Mouse (Mus musculus) left cerebral cortex, postnatal 4 days (tissue): Measurements from ENCODE around the gene Rad9a. TPM values are rescaled to one million over a fixed set of nuclear protein-coding genes. Genes with fewer than 3 reads are reported as not detected.

ENCODE experiments used
- DNase-seq: peaks from one replicate; pipeline ENCODE4 v3.0.0-alpha.2; 2022
- intact Hi-C: fragments of 180-260 bp; cut with DNase I; formaldehyde crosslinking; loops from one replicate; pipeline ENCODE4 v1.15.1; 2025
- microRNA-seq: library from miRNA; unstranded; fragments of <30 nt; microRNA quantifications from one replicate; pipeline ENCODE4 v1.2.0, GENCODE M21; 2022
- total RNA-seq, 2 experiments: library from RNA; stranded (reverse); gene quantifications; 2 replicates each; pipeline ENCODE4 v1.2.3; 2021

Gene Rad9a
- total RNA-seq, 2 experiments from 2014 or later = 9.8 to 10.6 TPM

GRCm38 (mm10) chr19:4149283-4149682 lies 52.2 kb downstream of the Rad9a start:
- intact Hi-C loops = no loop called here
- no peak for DNase-seq

GRCm38 (mm10) chr19:4148819-4149218 lies 52.6 kb downstream of the Rad9a start:
- intact Hi-C loops = no loop called here

GRCm38 (mm10) chr19:4148491-4148806 lies 53.0 kb downstream of the Rad9a start, which contains the start of gene Coro1b:
Gene Coro1b (plus strand): TSS chr19:4148619.
- DNase-seq = peak; percentile 96

More at GRCm38 (mm10) chr19:4148819-4149218, 52.6 kb downstream of the Rad9a start:
- DNase-seq = no peak

GRCm38 (mm10) chr19:4147782-4148490 lies 53.5 kb downstream of the Rad9a start:
- intact Hi-C loops = no loop called here
- no peak for DNase-seq

More at GRCm38 (mm10) chr19:4148491-4148806, 53.0 kb downstream of the Rad9a start, which contains the start of gene Coro1b:
- intact Hi-C loops = no loop called here

- intact Hi-C loops = no loop called here
- DNase-seq = no peak
Observed at GRCm38 (mm10) chr19:4147022-4147405, 54.4 kb downstream of the Rad9a start.

- intact Hi-C loops = no loop called here
- no peak for DNase-seq
Observed at GRCm38 (mm10) chr19:4146366-4147021, 55.0 kb downstream of the Rad9a start.

GRCm38 (mm10) chr19:4145936-4146335 lies 55.5 kb downstream of the Rad9a start:
- intact Hi-C loops = no loop called here
- DNase-seq = no peak

Small RNA genes lying within 50 kb of the gene (microRNA-seq; reads per million reads assigned to microRNA genes)
- gene Gm26115 = not detected

Other genes starting within 250 kb of the Rad9a start
- gene Aldh3b3, start 243.0 kb downstream of the Rad9a start, total RNA-seq = not detected
- under 1 TPM; 0.40 to 0.64 TPM for gene Aldh3b2, start 229.3 kb downstream of the Rad9a start, total RNA-seq
- 1 to 10 TPM; 1.4 to 1.6 TPM for gene Acy3, start 215.1 kb downstream of the Rad9a start, total RNA-seq
- gene Tbx10, start 208.9 kb downstream of the Rad9a start, total RNA-seq = not detected
- 10 to 100 TPM; 14.6 to 14.8 TPM for gene Nudt8, start 201.1 kb downstream of the Rad9a start, total RNA-seq
- gene Gm49405, start 201.0 kb downstream of the Rad9a start, total RNA-seq = 1 to 10 TPM; 4.1 to 4.8 TPM
- gene Doc2g, start 198.3 kb downstream of the Rad9a start, total RNA-seq = 1 to 10 TPM; 8.3 to 9.4 TPM
- gene Ndufv1, start 188.9 kb downstream of the Rad9a start, total RNA-seq = 100 to 1,000 TPM; 185 to 196 TPM
- gene Gstp1, start 163.7 kb downstream of the Rad9a start, total RNA-seq = 100 to 1,000 TPM; 288 to 297 TPM
- gene Gstp2, start 155.6 kb downstream of the Rad9a start, total RNA-seq = 10 to 100 TPM; 27.2 to 31.6 TPM
- not detected for gene Gstp3, start 142.1 kb downstream of the Rad9a start, total RNA-seq
- gene Cabp2, start 120.1 kb downstream of the Rad9a start, total RNA-seq = not detected
- gene Cdk2ap2, start 104.5 kb downstream of the Rad9a start, total RNA-seq = 10 to 100 TPM; 27.5 to 28.3 TPM
- gene Pitpnm1, start 101.7 kb downstream of the Rad9a start, total RNA-seq = 100 to 1,000 TPM; 185 to 187 TPM
- 10 to 100 TPM; 54.8 to 64.8 TPM for gene Aip, start 75.8 kb downstream of the Rad9a start, total RNA-seq
- not detected for gene Gpr152, start 61.9 kb downstream of the Rad9a start, total RNA-seq
- not detected for gene Cabp4, start 57.6 kb downstream of the Rad9a start, total RNA-seq
- 100 to 1,000 TPM in 1 of 2 experiments, 10 to 100 TPM in 1; 92.6 to 107 TPM for gene Coro1b, start 53.0 kb downstream of the Rad9a start, total RNA-seq
- 1 to 10 TPM; 1.2 to 1.6 TPM for gene Ptprcap, start 48.1 kb downstream of the Rad9a start, total RNA-seq
- 10 to 100 TPM; 38.1 to 39.2 TPM for gene Rps6kb2, start 38.3 kb downstream of the Rad9a start, total RNA-seq
- 1 to 10 TPM; 2.4 to 3.1 TPM for gene Carns1, start 26.2 kb downstream of the Rad9a start, total RNA-seq
- gene Tbc1d10c, start 10.4 kb downstream of the Rad9a start, total RNA-seq = 1 to 10 TPM; 2.1 to 2.4 TPM
- 100 to 1,000 TPM; 318 to 333 TPM for gene Ppp1ca, start 9.6 kb downstream of the Rad9a start, total RNA-seq
- 1 to 10 TPM; 1.2 to 1.3 TPM for gene Clcf1, start 12.6 kb upstream of the Rad9a start, total RNA-seq
- not detected for gene AC109138.7, start 12.7 kb upstream of the Rad9a start, total RNA-seq
- gene Pold4, start 30.2 kb upstream of the Rad9a start, total RNA-seq = 10 to 100 TPM; 11.3 to 11.9 TPM
- 10 to 100 TPM; 71.0 to 74.6 TPM for gene Ssh3, start 67.5 kb upstream of the Rad9a start, total RNA-seq
- gene Ankrd13d, start 81.5 kb upstream of the Rad9a start, total RNA-seq = 10 to 100 TPM; 98.4 to 99.3 TPM
- 100 to 1,000 TPM; 143 to 167 TPM for gene Grk2, start 104.6 kb upstream of the Rad9a start, total RNA-seq
- 10 to 100 TPM; 71.2 to 80.9 TPM for gene Kdm2a, start 196.6 kb upstream of the Rad9a start, total RNA-seq
- 1 to 10 TPM; 1.1 to 2.0 TPM for gene Rhod, start 237.8 kb upstream of the Rad9a start, total RNA-seq